Mouse (Mus musculus): Measurements from ENCODE around the gene R3hdm4. TPM values are rescaled to one million over a fixed set of nuclear protein-coding genes. Genes with fewer than 3 reads are reported as not detected.
"Not testable (repeated sequence)": the region's sequence is repeated elsewhere in the genome, so short reads cannot be mapped to it uniquely, and the experiment has no call there.

R3hdm4 gene
- total and polyA plus RNA-seq, 2 experiments from 2014 or later, result 133 to 267 TPM

DNA sequence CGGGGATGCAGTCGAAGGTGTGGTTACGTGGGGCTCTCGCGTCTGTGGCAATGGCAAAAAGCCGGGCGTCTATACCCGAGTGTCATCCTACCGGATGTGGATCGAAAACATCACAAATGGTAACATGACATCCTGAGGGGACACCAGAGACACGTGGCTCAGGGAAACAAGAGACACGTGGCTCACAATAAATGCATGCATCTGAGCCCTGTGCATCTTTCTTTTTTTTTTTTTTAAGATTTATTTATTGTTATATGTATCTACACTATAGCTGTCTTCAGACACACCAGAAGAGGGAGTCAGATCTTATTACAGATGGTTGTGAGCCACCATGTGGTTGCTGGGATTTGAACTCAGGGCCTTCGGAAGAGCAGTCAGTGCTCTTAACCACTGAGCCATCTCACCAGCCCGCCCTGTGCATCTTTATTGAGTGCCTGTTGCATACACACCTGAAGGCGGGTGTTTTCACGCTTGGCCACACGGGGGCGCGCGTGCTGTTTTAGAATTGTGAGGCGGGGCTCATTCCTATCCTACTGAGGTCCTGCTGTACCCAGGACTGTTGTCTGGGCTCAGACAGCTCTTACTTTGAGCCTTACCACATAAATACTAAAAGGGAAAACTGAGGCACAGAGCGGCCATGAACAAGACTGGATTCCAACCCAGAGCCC is 28.4 kb downstream of the R3hdm4 start:
- H3K9ac ChIP-seq (replicated peaks; ENCODE audit: low read length); H3K4me1 ChIP-seq (ENCODE audit: insufficient read depth, low read length); H3K27ac ChIP-seq; H3K9me3 ChIP-seq (ENCODE audit: low read length); H3K27me3 ChIP-seq (ENCODE audit: insufficient read depth, low read length); H3K4me2 ChIP-seq (ENCODE audit: low read depth, low read length); H3K4me3 ChIP-seq (ENCODE audit: low read length): not testable (repeated sequence)
- H3K36me3 ChIP-seq (ENCODE audit: insufficient read depth, low read length), result peaks cover 19% of the 10 kb centered on the region; the same call in 1 of the 2 replicates
- DNase-seq (ENCODE audit: low spot score) (peak; percentile 84), ATAC-seq (peak; percentile 67)
- 44% methylated on average over 22 of the region's 22 CpGs for WGBS
- TF ChIP-seq CTCF (IDR thresholded peaks at IDR 0.05; ENCODE audit: low read depth), result peak; percentile 83

- no peak for TF ChIP-seq CTCF (IDR thresholded peaks at IDR 0.05; ENCODE audit: low read depth)
- H3K27me3 ChIP-seq (ENCODE audit: insufficient read depth, low read length), result no peaks in the 10 kb centered on the region
- H3K4me1 ChIP-seq (ENCODE audit: insufficient read depth, low read length), result no peaks in the 10 kb centered on the region
- no peak within 1 kb of the TSS for H3K4me3 ChIP-seq (ENCODE audit: low read length)
- no peak within 1 kb of the TSS for H3K4me2 ChIP-seq (ENCODE audit: low read depth, low read length)
- H3K9me3 ChIP-seq (ENCODE audit: low read length), result no peaks in the 10 kb centered on the region
- ATAC-seq, result no peak
- WGBS, result 46% methylated on average over 5 of the region's 5 CpGs
- peaks cover 6% of the 10 kb centered on the region; the same call in 1 of the 2 replicates for H3K36me3 ChIP-seq (ENCODE audit: insufficient read depth, low read length)
- no peak within 1 kb of the TSS for H3K27ac ChIP-seq
- no peak within 1 kb of the TSS for H3K9ac ChIP-seq (replicated peaks; ENCODE audit: low read length)
- DNase-seq (ENCODE audit: low spot score), result no peak
Measured at GRCm38 (mm10) chr10:79890670-79891069, 30.3 kb downstream of the R3hdm4 start, which contains the start of gene Cfd. Cfd (plus strand) TSS chr10:79890853.

DNA sequence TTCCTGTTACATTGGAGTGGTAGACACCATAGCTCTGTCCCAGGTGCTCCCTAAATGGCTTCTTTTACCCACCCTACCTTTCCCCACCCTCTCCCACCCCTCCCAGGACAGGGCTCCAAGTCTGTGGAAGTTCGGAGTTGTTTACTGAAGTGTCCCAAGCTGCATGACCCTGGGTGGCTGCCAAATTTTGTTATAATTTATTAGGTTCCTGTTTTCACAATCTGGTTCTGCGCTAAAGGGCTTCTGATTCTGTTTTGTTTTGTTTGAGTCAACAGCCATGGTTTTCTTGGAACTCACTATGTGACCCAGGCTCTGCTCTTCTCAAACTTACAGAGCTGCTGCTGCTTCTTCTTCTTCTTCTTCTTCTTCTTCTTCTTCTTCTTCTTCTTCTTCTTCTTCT is 31.6 kb downstream of the R3hdm4 start:
- no peak overlapping the region for H3K4me2 ChIP-seq (ENCODE audit: low read depth, low read length)
- no peaks in the 10 kb centered on the region for H3K27me3 ChIP-seq (ENCODE audit: insufficient read depth, low read length)
- no peak for DNase-seq (ENCODE audit: low spot score)
- TF ChIP-seq CTCF (IDR thresholded peaks at IDR 0.05; ENCODE audit: low read depth), result no peak
- no peaks in the 10 kb centered on the region for H3K36me3 ChIP-seq (ENCODE audit: insufficient read depth, low read length)
- ATAC-seq, result no peak
- no peak overlapping the region for H3K4me3 ChIP-seq (ENCODE audit: low read length)
- no peak overlapping the region for H3K27ac ChIP-seq
- H3K9me3 ChIP-seq (ENCODE audit: low read length), result no peaks in the 10 kb centered on the region
- H3K9ac ChIP-seq (replicated peaks; ENCODE audit: low read length), result no peak overlapping the region
- H3K4me1 ChIP-seq (ENCODE audit: insufficient read depth, low read length), result no peaks in the 10 kb centered on the region
- 78% methylated on average over 2 of the region's 2 CpGs for WGBS

- TF ChIP-seq CTCF (IDR thresholded peaks at IDR 0.05; ENCODE audit: low read depth), result no peak
- Histone ChIP-seq H3K4me2 (ENCODE audit: low read depth, low read length) (no peak overlapping the region), H3K27me3 (ENCODE audit: insufficient read depth, low read length) (0 out of 2 replicates have a peak, but pooled peaks cover 5% of the 10 kb centered on the region), H3K27ac (no peak overlapping the region), H3K9me3 (ENCODE audit: low read length) (no peaks in the 10 kb centered on the region), H3K9ac (replicated peaks; ENCODE audit: low read length) (no peak overlapping the region), H3K4me1 (ENCODE audit: insufficient read depth, low read length) (no peaks in the 10 kb centered on the region), H3K4me3 (ENCODE audit: low read length) (no peak overlapping the region), H3K36me3 (ENCODE audit: insufficient read depth, low read length) (no peaks in the 10 kb centered on the region)
- ATAC-seq (no peak), DNase-seq (ENCODE audit: low spot score) (no peak)
- 86% methylated on average over 8 of the region's 8 CpGs for WGBS
Measured at GRCm38 (mm10) chr10:79886611-79887010, 34.4 kb downstream of the R3hdm4 start.

- Histone ChIP-seq H3K36me3 (ENCODE audit: insufficient read depth, low read length) (no peaks in the 10 kb centered on the region), H3K4me2 (ENCODE audit: low read depth, low read length) (no peak within 1 kb of the TSS), H3K27me3 (ENCODE audit: insufficient read depth, low read length) (peaks cover 5% of the 10 kb centered on the region; the same call in 1 of the 2 replicates), H3K27ac (no peak within 1 kb of the TSS), H3K9ac (replicated peaks; ENCODE audit: low read length) (no peak within 1 kb of the TSS), H3K9me3 (ENCODE audit: low read length) (no peaks in the 10 kb centered on the region), H3K4me1 (ENCODE audit: insufficient read depth, low read length) (no peaks in the 10 kb centered on the region), H3K4me3 (ENCODE audit: low read length) (no peak within 1 kb of the TSS)
- ATAC-seq, result no peak
- WGBS, result 77% methylated on average over 6 of the region's 6 CpGs
- no peak for DNase-seq (ENCODE audit: low spot score)
- TF ChIP-seq CTCF (IDR thresholded peaks at IDR 0.05; ENCODE audit: low read depth), result no peak
Measured at GRCm38 (mm10) chr10:79886054-79886453, 35.0 kb downstream of the R3hdm4 start, which contains the start of gene Elane. Elane (plus strand) TSS chr10:79886247.

- H3K4me3 ChIP-seq (ENCODE audit: low read length); DNase-seq (ENCODE audit: low spot score); H3K4me2 ChIP-seq (ENCODE audit: low read depth, low read length); H3K9ac ChIP-seq (replicated peaks; ENCODE audit: low read length); ATAC-seq; H3K27me3 ChIP-seq (ENCODE audit: insufficient read depth, low read length); H3K27ac ChIP-seq; H3K4me1 ChIP-seq (ENCODE audit: insufficient read depth, low read length); H3K9me3 ChIP-seq (ENCODE audit: low read length); H3K36me3 ChIP-seq (ENCODE audit: insufficient read depth, low read length): not testable (repeated sequence)
- 85% methylated on average over 2 of the region's 3 CpGs for WGBS
Measured at GRCm38 (mm10) chr10:79884938-79885337, 36.1 kb downstream of the R3hdm4 start.

- Histone ChIP-seq H3K4me2 (ENCODE audit: low read depth, low read length) (no peak overlapping the region), H3K27me3 (ENCODE audit: insufficient read depth, low read length) (peaks cover 5% of the 10 kb centered on the region; the same call in 1 of the 2 replicates), H3K36me3 (ENCODE audit: insufficient read depth, low read length) (no peaks in the 10 kb centered on the region), H3K4me1 (ENCODE audit: insufficient read depth, low read length) (no peaks in the 10 kb centered on the region), H3K9me3 (ENCODE audit: low read length) (no peaks in the 10 kb centered on the region), H3K4me3 (ENCODE audit: low read length) (no peak overlapping the region), H3K9ac (replicated peaks; ENCODE audit: low read length) (no peak overlapping the region), H3K27ac (no peak overlapping the region)
- DNase-seq (ENCODE audit: low spot score) (peak; percentile 45), ATAC-seq (no peak)
- no peak for TF ChIP-seq CTCF (IDR thresholded peaks at IDR 0.05; ENCODE audit: low read depth)
- 25% methylated on average over 4 of the region's 4 CpGs for WGBS
Measured at GRCm38 (mm10) chr10:79884446-79884845, 36.6 kb downstream of the R3hdm4 start.

Data from hindbrain, postnatal 0 days (tissue).